ENCODE assay signal across 7 mouse cellular contexts in the genomic region with DNA sequence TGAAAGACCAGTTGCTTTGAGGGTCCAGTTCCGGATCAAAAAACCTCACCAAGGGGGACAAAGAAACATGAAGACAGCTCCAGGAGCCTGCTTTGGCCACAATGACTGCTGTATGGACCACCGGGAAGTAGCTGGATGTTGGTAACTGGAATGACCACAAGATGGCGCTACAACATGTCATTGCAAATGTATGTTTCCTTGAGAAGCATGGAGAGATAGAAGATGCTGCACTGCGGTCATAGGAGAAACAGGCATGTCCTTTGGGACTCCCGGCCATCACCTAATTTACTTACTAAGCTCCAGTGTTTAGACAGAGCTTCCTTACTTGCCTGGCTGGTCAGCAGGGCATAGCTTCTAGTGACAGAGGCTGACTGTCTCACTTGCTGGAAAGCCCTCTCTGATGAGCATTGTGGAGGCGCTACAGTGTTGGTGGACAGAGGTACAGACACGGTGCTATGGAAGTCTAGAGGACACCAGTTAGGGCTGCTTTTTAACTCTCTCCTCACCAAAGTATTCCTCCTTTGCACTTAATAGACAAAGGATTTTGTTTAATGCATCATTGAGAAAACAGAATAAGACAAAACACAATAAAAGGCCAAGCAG.
A peak's percentile ranks its signal among the peaks of the same experiment; 100 is the strongest.
DNase-seq lines count a peak whose midpoint lies in the region; ATAC-seq and TF ChIP-seq lines count a peak whose summit lies in the region.

No protein-coding gene starts in this region.

- DNase-seq in Patski (ENCODE audit: low read depth, low spot score), result peak; percentile 30
- DNase-seq in cerebellum, adult 18-20 months, result peak; percentile 77 to 81
- DNase-seq in layer of hippocampus, postnatal 36 days, result peak; percentile 59 to 75
- DNase-seq in midbrain, embryonic 10.5 days (ENCODE audit: low spot score), result peak; percentile 77
- DNase-seq in skeletal muscle tissue, adult 2 months (ENCODE audit: low read depth, low spot score), result peak; percentile 58

- in situ Hi-C loops in Patski (cut with MboI; ENCODE audit: low pct_unique_long_range_greater_than_20kb), result loop anchor here (5.0 to 10.0 kb wide), 4 partner anchors 70 to 462 kb away; no protein-coding TSS in a partner anchor

- ATAC-seq in Patski, result peak; percentile 29
- peak; percentile 66 for ATAC-seq in frontal cortex, adult (ENCODE audit: low TSS enrichment)
- ATAC-seq in hindbrain, embryonic 16.5 days, result peak; percentile 82

- 11% methylated on average over 7 of the region's 7 CpGs for WGBS in hindbrain, embryonic 16.5 days
- 20% methylated on average over 7 of the region's 7 CpGs for WGBS in midbrain, embryonic 10.5 days

- TF ChIP-seq CTCF in Patski (IDR thresholded peaks at IDR 0.05), result peak; percentile 95

- POLR2A ChIA-PET in Patski (lab: Charles Lee), result interaction anchor here (0.9 kb wide), 1 partner anchor 70 kb away, joined by 3 read pairs; no protein-coding TSS in a partner anchor

- no peaks in the 10 kb centered on the region for H3K36me3 ChIP-seq in hindbrain, embryonic 16.5 days (ENCODE audit: control insufficient read depth, insufficient read depth, low read length)
- H3K36me3 ChIP-seq in midbrain, embryonic 10.5 days, result no peaks in the 10 kb centered on the region

- H3K27ac ChIP-seq in hindbrain, embryonic 16.5 days (ENCODE audit: low read depth, low read length), result no peak overlapping the region
- no peak overlapping the region for H3K27ac ChIP-seq in midbrain, embryonic 10.5 days (replicated peaks)

- no peak overlapping the region for H3K9ac ChIP-seq in hindbrain, embryonic 16.5 days (ENCODE audit: low read depth, low read length)

- H3K4me3 ChIP-seq in hindbrain, embryonic 16.5 days (ENCODE audit: low read length), result no peak overlapping the region
- H3K4me3 ChIP-seq in midbrain, embryonic 10.5 days, result no peak overlapping the region

- peak overlapping the region; percentile 11; the same call in 1 of the 2 replicates for H3K4me2 ChIP-seq in hindbrain, embryonic 16.5 days (ENCODE audit: low read length)

- H3K4me1 ChIP-seq in hindbrain, embryonic 16.5 days (ENCODE audit: control insufficient read depth, insufficient read depth, low read depth, low read length), result peaks cover 3% of the 10 kb centered on the region; the same call in 1 of the 2 replicates
- peaks cover 5% of the 10 kb centered on the region; the same call in 1 of the 2 replicates for H3K4me1 ChIP-seq in midbrain, embryonic 10.5 days

- H3K9me3 ChIP-seq in hindbrain, embryonic 16.5 days (ENCODE audit: control insufficient read depth, low read length), result no peaks in the 10 kb centered on the region
- H3K9me3 ChIP-seq in midbrain, embryonic 10.5 days (replicated peaks), result no peaks in the 10 kb centered on the region

- no peaks in the 10 kb centered on the region for H3K27me3 ChIP-seq in Patski
- no peaks in the 10 kb centered on the region for H3K27me3 ChIP-seq in hindbrain, embryonic 16.5 days (replicated peaks; ENCODE audit: control insufficient read depth, insufficient read depth, low read length)
- no peaks in the 10 kb centered on the region for H3K27me3 ChIP-seq in midbrain, embryonic 10.5 days (ENCODE audit: low read depth, poor library complexity, severe bottlenecking)

- CTCF ChIA-PET in Patski (lab: Charles Lee), result interaction anchor here (0.8 to 2.0 kb wide), 14 partner anchors 9 to 362 kb away, joined by 3 to 12 read pairs (median 4); no protein-coding TSS in a partner anchor

Comparison
In these comparisons a context has a peak if more than half of its experiments do, and no peak if none do; other contexts are left out.
1. ATAC-seq: peak in every context shown above with its lines; median percentile 82 in hindbrain, embryonic 16.5 days; 66 in frontal cortex, adult; 29 in Patski.